ENCODE assay signal across 17 mouse cellular contexts in genomic region chr3:53214386-53214785, GRCm38 (mm10).
A peak's percentile ranks its signal among the peaks of the same experiment; 100 is the strongest.
DNase-seq lines count a peak whose midpoint lies in the region; ATAC-seq and TF ChIP-seq lines count a peak whose summit lies in the region.
"Had no signal": no experiment of that assay in that cellular context is flagged by ENCODE, and none has a peak within 500 bp of the region (broad histone marks: within the 10 kb centered on the region; RNA-seq: fewer than 3 reads in every experiment).

No protein-coding gene starts in this region.

- H3K36me3 ChIP-seq in midbrain, embryonic 13.5 days = no peaks in the 10 kb centered on the region
- H3K36me3 ChIP-seq in midbrain, embryonic 16.5 days (ENCODE audit: control insufficient read depth, insufficient read depth, low read length) = no peaks in the 10 kb centered on the region
- H3K36me3 ChIP-seq: embryonic facial prominence, embryonic 10.5 days; hindbrain, embryonic 15.5 days had no signal

- TF ChIP-seq POLR2A in cerebellum, adult 2 months (IDR thresholded peaks at IDR 0.05; ENCODE audit: borderline replicate concordance, insufficient read depth, low read length) = no peak

- H3K4me2 ChIP-seq in midbrain, embryonic 13.5 days (replicated peaks) = no peak overlapping the region
- no peak overlapping the region for H3K4me2 ChIP-seq in midbrain, embryonic 16.5 days (ENCODE audit: low read length)
- H3K4me2 ChIP-seq: heart, embryonic 13.5 days; hindbrain, embryonic 15.5 days had no signal

- H3K9ac ChIP-seq in midbrain, embryonic 13.5 days (replicated peaks) = no peak overlapping the region
- H3K9ac ChIP-seq in midbrain, embryonic 16.5 days (ENCODE audit: low read depth, low read length) = no peak overlapping the region
- H3K9ac ChIP-seq: heart, embryonic 13.5 days; hindbrain, embryonic 15.5 days had no signal

- ATAC-seq in frontal cortex, adult (ENCODE audit: low TSS enrichment) = peak; percentile 45; the same call in 1 of the 2 replicates
- ATAC-seq in midbrain, embryonic 13.5 days = no peak; the same call in 1 of the 2 replicates
- ATAC-seq in midbrain, embryonic 16.5 days = no peak
- ATAC-seq: activated CD4-positive, CD25-positive, alpha-beta regulatory T cell, adult 4 months; intestine, embryonic 16.5 days; Patski had no signal

- H3K27ac ChIP-seq in cerebellum, adult 2 months (ENCODE audit: insufficient read depth, low read length) = no peak overlapping the region
- 0 out of 2 replicates have a peak overlapping the region, but pooled peaks have one; percentile 21 for H3K27ac ChIP-seq in midbrain, embryonic 13.5 days
- no peak overlapping the region for H3K27ac ChIP-seq in midbrain, embryonic 16.5 days (ENCODE audit: low read length)
- H3K27ac ChIP-seq: embryonic facial prominence, embryonic 10.5 days; heart, embryonic 13.5 days; hindbrain, embryonic 15.5 days had no signal

- H3K4me3 ChIP-seq in cerebellum, adult 2 months (replicated peaks; ENCODE audit: insufficient read depth, low read depth, low read length) = no peak overlapping the region
- H3K4me3 ChIP-seq in midbrain, embryonic 13.5 days (replicated peaks) = no peak overlapping the region
- no peak overlapping the region for H3K4me3 ChIP-seq in midbrain, embryonic 16.5 days (ENCODE audit: low read depth, low read length)
- H3K4me3 ChIP-seq: embryonic facial prominence, embryonic 10.5 days; heart, embryonic 13.5 days; hindbrain, embryonic 15.5 days had no signal

- H3K9me3 ChIP-seq in midbrain, embryonic 13.5 days = no peaks in the 10 kb centered on the region
- H3K9me3 ChIP-seq in midbrain, embryonic 16.5 days (replicated peaks; ENCODE audit: control insufficient read depth, low read length, poor library complexity, severe bottlenecking) = no peaks in the 10 kb centered on the region
- H3K9me3 ChIP-seq: embryonic facial prominence, embryonic 10.5 days; heart, embryonic 13.5 days; hindbrain, embryonic 15.5 days had no signal

- DNase-seq in cerebellum, adult 2 months = peak; percentile 11 to 52
- no peak for DNase-seq in cerebellum, adult 18-20 months
- DNase-seq in frontal cortex, postnatal 10 days (ENCODE audit: low spot score in 2 of 2) = no peak
- no peak for DNase-seq in Muller cell, postnatal 12 days (ENCODE audit: inconsistent ontology term)
- DNase-seq: adrenal gland, postnatal 14 days; cerebellum, adult 11 months; gastrocnemius, postnatal 14 days; heart, postnatal 36 days had no signal

- no peak for TF ChIP-seq CTCF in cerebellum, adult 2 months (IDR thresholded peaks at IDR 0.05; ENCODE audit: borderline replicate concordance, insufficient read depth, low read depth, low read length)

- WGBS in cerebellum, adult 2 months = 62% methylated on average over 4 of the region's 4 CpGs
- WGBS in midbrain, embryonic 13.5 days = 44% methylated on average over 4 of the region's 4 CpGs
- WGBS in midbrain, embryonic 16.5 days = 35% methylated on average over 4 of the region's 4 CpGs

- H3K27me3 ChIP-seq in cerebellum, adult 2 months (ENCODE audit: control insufficient read depth, insufficient read depth, low read length) = no peaks in the 10 kb centered on the region
- peaks cover 3% of the 10 kb centered on the region; the same call in 1 of the 2 replicates for H3K27me3 ChIP-seq in midbrain, embryonic 13.5 days
- no peaks in the 10 kb centered on the region for H3K27me3 ChIP-seq in midbrain, embryonic 16.5 days (ENCODE audit: control insufficient read depth, insufficient read depth, low read depth, low read length)
- H3K27me3 ChIP-seq: heart, embryonic 13.5 days; hindbrain, embryonic 15.5 days; Patski had no signal

- H3K4me1 ChIP-seq in cerebellum, adult 2 months (ENCODE audit: control insufficient read depth, insufficient read depth, low read length) = peaks cover 25% of the 10 kb centered on the region; the same call in 1 of the 2 replicates
- peaks cover 35% of the 10 kb centered on the region for H3K4me1 ChIP-seq in midbrain, embryonic 13.5 days (replicated peaks)
- peaks cover 14% of the 10 kb centered on the region for H3K4me1 ChIP-seq in midbrain, embryonic 16.5 days (ENCODE audit: control insufficient read depth, insufficient read depth, low read length)

Comparison
In these comparisons a context has a peak if more than half of its experiments do, and no peak if none do; other contexts are left out.
1. DNase-seq: peak in cerebellum, adult 2 months (2 of 2); none in cerebellum, adult 18-20 months (0 of 2), frontal cortex, postnatal 10 days (0 of 2) and Muller cell, postnatal 12 days (single experiment).